Mouse (Mus musculus) ovary, postnatal 14 days (tissue): ENCODE results near the gene Eaf1.

Experiments
- DNase-seq: peaks from one replicate; pipeline ENCODE4 v3.0.0; 2022; ENCODE audit warnings: low spot score

Gene Eaf1

GRCm38 (mm10) chr14:31510322-31510721 is 16.1 kb downstream of the Eaf1 start:
- DNase-seq, result no peak

- no peak for DNase-seq
Observed at GRCm38 (mm10) chr14:31515895-31516294, 21.7 kb downstream of the Eaf1 start.

- no peak for DNase-seq
Observed at GRCm38 (mm10) chr14:31519165-31519564, 25.0 kb downstream of the Eaf1 start.

- no peak for DNase-seq
Observed at GRCm38 (mm10) chr14:31521318-31521717, 27.1 kb downstream of the Eaf1 start.

GRCm38 (mm10) chr14:31525040-31525810 is 31.0 kb downstream of the Eaf1 start:
- DNase-seq, result no peak

- no peak for DNase-seq
Observed at GRCm38 (mm10) chr14:31530847-31531246, 36.6 kb downstream of the Eaf1 start.

GRCm38 (mm10) chr14:31531506-31532148 is 37.4 kb downstream of the Eaf1 start:
- no peak for DNase-seq

- DNase-seq, result no peak
Observed at GRCm38 (mm10) chr14:31532656-31533055, 38.5 kb downstream of the Eaf1 start.

GRCm38 (mm10) chr14:31537298-31537697 is 43.1 kb downstream of the Eaf1 start:
- no peak for DNase-seq

- no peak for DNase-seq
Observed at GRCm38 (mm10) chr14:31543885-31544442, 49.8 kb downstream of the Eaf1 start.

GRCm38 (mm10) chr14:31555021-31555420 is 60.8 kb downstream of the Eaf1 start:
- DNase-seq, result no peak

GRCm38 (mm10) chr14:31555963-31556434 is 61.8 kb downstream of the Eaf1 start:
- no peak for DNase-seq

GRCm38 (mm10) chr14:31556526-31557260 is 62.5 kb downstream of the Eaf1 start:
- DNase-seq, result no peak

- no peak for DNase-seq
Observed at GRCm38 (mm10) chr14:31557273-31557672, 63.1 kb downstream of the Eaf1 start.

- DNase-seq, result no peak
Observed at GRCm38 (mm10) chr14:31557784-31558183, 63.6 kb downstream of the Eaf1 start.

- DNase-seq, result no peak
Observed at GRCm38 (mm10) chr14:31559216-31559615, 65.0 kb downstream of the Eaf1 start.
